Mouse (Mus musculus) midbrain, embryonic 16.5 days (tissue): ENCODE measurements around the gene Cul9. TPM values are rescaled to one million over a fixed set of nuclear protein-coding genes. Genes with fewer than 3 reads are reported as not detected.

ENCODE experiments used
- ATAC-seq: fragments of 200-750 bp; cut with Nextera tagmentation; 2 replicates; pipeline ENCODE4 v1.8.0; 2017; ENCODE audit warnings: moderate TSS enrichment
- H3K27ac ChIP-seq: fragments of 300-500 bp; sonication (generic); 2 replicates; pipeline ENCODE4 v1.5.1; 2014; ENCODE audit warnings: mild to moderate bottlenecking, low read length, mixed read lengths
- H3K27me3 ChIP-seq: fragments of 300-500 bp; sonication (generic); 2 replicates; pipeline ENCODE4 v1.6.1; 2014; ENCODE audit warnings: low read depth, low read length, mixed read lengths; ENCODE audit not compliant: control insufficient read depth, insufficient read depth
- H3K36me3 ChIP-seq: fragments of 300-500 bp; sonication (generic); 2 replicates; pipeline ENCODE4 v1.6.1; 2014; ENCODE audit warnings: mild to moderate bottlenecking, low read length, moderate library complexity, mixed read lengths; ENCODE audit not compliant: control insufficient read depth, insufficient read depth
- H3K4me1 ChIP-seq: fragments of 300-500 bp; sonication (generic); 2 replicates; pipeline ENCODE4 v1.6.1; 2014; ENCODE audit warnings: mild to moderate bottlenecking, low read length, mixed read lengths; ENCODE audit not compliant: control insufficient read depth, insufficient read depth
- H3K4me2 ChIP-seq: fragments of 300-500 bp; sonication (generic); 2 replicates; pipeline ENCODE4 v1.6.1; 2014; ENCODE audit warnings: mild to moderate bottlenecking, low read length, mixed read lengths
- H3K4me3 ChIP-seq: fragments of 300-500 bp; sonication (generic); 2 replicates; pipeline ENCODE4 v1.5.1; 2014; ENCODE audit warnings: low read depth, mild to moderate bottlenecking, low read length, moderate library complexity, mixed read lengths
- H3K9ac ChIP-seq: fragments of 300-500 bp; sonication (generic); 2 replicates; pipeline ENCODE4 v1.6.1; 2014; ENCODE audit warnings: low read depth, low read length, mixed read lengths
- H3K9me3 ChIP-seq: fragments of 300-500 bp; sonication (generic); replicated peaks from 2 replicates; pipeline ENCODE4 v1.6.1; 2014; ENCODE audit warnings: mild to moderate bottlenecking, low read length, mixed read lengths; ENCODE audit not compliant: control insufficient read depth, poor library complexity, severe bottlenecking
- WGBS: fragments of 180-500 bp; shearing (Covaris S2); extraction: QIAGEN DNeasy Blood & Tissue Kit; methylation state at CpG from one replicate; pipeline ENCODE4 v1.1.7; 2014; 5-methylcytosine and 5-hydroxymethylcytosine counted together
- polyA plus RNA-seq: library from polyadenylated mRNA; unstranded; fragments of >200 nt; fragmentation: Nextera tagmentation; extraction: Ambion mirVana; gene quantifications from 2 replicates; pipeline ENCODE4 v1.2.1, GENCODE M21; 2015

The Cul9 gene
- polyA plus RNA-seq, 1 experiment from 2014 or later: 28.0 TPM

DNA sequence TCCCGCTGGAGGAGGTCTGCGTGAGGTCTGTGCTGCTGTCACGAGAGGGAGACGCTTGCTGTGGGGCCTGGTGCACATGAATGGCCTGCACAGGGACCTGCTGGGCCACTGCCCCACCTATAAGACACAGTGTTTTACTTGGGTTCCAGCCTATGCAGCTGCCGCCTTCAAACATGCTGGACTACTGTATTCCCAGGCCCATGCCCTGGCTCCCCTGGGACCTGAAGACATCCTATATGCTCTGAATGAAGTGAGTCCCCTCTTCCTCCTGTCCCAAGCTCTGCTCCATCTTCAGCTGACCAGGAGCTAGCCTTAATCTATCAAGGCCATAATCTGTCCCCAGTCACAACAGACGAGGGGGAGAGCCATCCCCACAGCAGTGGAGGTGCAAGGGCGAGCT lies 4.7 kb upstream of the Cul9 start:
- WGBS: 92% methylated on average over 7 of the region's 7 CpGs
- H3K4me2 ChIP-seq: no peak overlapping the region
- H3K9ac ChIP-seq: no peak overlapping the region
- H3K27me3 ChIP-seq: no peaks in the 10 kb centered on the region
- no peaks in the 10 kb centered on the region for H3K9me3 ChIP-seq
- H3K36me3 ChIP-seq: peaks cover 25% of the 10 kb centered on the region
- H3K4me3 ChIP-seq: no peak overlapping the region
- peaks cover 31% of the 10 kb centered on the region for H3K4me1 ChIP-seq
- no peak for ATAC-seq
- H3K27ac ChIP-seq: no peak overlapping the region

DNA sequence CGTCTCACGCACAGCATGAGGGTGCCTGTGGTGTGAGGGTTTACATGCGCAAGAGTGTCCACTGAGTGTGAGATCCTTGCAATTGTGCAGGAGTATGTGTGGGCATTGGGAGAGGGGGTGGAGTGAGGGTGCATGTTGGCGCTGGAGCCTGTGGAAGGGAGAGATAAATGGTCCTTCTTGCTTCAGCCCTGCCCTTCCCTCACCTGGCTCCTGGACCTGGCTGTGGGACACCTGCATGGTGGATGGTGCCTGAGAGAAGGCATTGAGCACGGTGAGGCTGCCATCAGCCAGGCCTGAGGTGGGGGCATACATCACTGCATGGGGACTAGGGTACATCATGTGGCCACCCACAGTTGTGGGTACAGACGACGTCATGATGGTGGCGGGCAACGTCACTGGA lies 3.5 kb upstream of the Cul9 start:
- Histone ChIP-seq H3K4me2 (no peak overlapping the region), H3K4me1 (peaks cover 40% of the 10 kb centered on the region), H3K27me3 (no peaks in the 10 kb centered on the region), H3K9me3 (no peaks in the 10 kb centered on the region), H3K27ac (no peak overlapping the region), H3K36me3 (peaks cover 25% of the 10 kb centered on the region), H3K9ac (no peak overlapping the region), H3K4me3 (no peak overlapping the region)
- ATAC-seq: no peak
- WGBS: 94% methylated on average over 9 of the region's 9 CpGs

DNA sequence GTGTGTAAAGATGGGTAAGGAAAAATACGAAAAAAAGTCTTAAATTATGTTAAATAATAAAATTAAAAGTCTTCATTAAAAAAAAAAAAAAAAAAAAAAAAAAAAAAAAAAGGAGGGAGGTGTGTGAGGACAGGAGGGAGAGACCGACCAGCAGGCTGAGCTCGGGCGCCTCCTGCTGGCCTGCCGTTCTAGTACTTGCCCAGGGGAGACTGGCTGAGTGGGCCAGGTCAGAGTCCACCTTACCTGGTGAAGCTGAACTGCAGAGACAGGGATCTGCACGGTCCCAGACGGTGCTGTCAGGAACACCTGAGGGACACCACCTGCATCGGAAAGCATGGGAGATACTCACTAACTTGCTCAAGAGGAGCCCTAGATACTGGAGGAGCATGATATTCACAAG lies 3.0 kb upstream of the Cul9 start:
- WGBS: 19% methylated on average over 8 of the region's 8 CpGs
- peaks cover 36% of the 10 kb centered on the region for H3K4me1 ChIP-seq
- no peak overlapping the region for H3K27ac ChIP-seq
- ATAC-seq: no peak
- no peaks in the 10 kb centered on the region for H3K9me3 ChIP-seq
- peaks cover 25% of the 10 kb centered on the region for H3K36me3 ChIP-seq
- H3K4me2 ChIP-seq: no peak overlapping the region
- H3K4me3 ChIP-seq: no peak overlapping the region
- H3K9ac ChIP-seq: no peak overlapping the region
- no peaks in the 10 kb centered on the region for H3K27me3 ChIP-seq

DNA sequence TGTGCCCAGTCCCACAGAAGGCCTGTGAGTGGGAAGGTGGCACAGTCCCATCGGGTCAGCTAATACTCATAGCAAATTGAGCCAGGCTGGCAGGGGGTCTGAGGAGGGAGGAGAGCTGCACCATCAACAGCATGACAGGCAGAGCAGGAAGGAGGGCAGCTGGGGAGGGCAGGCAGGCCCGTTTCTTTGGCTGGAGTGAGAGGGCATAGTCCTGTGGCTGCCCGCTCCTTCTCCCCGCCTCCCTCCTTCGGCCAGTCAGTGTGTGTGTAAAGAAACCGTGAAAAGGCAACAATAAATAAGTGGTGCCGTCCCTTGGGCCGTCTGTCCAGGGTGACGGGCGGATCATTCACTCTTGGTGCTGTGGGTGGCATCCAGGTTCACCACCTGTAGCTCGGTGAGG lies 2.6 kb upstream of the Cul9 start:
- Histone ChIP-seq H3K4me1 (peaks cover 31% of the 10 kb centered on the region), H3K9ac (no peak overlapping the region), H3K27me3 (no peaks in the 10 kb centered on the region), H3K4me2 (no peak overlapping the region), H3K4me3 (no peak overlapping the region), H3K9me3 (no peaks in the 10 kb centered on the region), H3K27ac (no peak overlapping the region), H3K36me3 (peaks cover 25% of the 10 kb centered on the region)
- no peak for ATAC-seq
- WGBS: 52% methylated on average over 10 of the region's 11 CpGs

DNA sequence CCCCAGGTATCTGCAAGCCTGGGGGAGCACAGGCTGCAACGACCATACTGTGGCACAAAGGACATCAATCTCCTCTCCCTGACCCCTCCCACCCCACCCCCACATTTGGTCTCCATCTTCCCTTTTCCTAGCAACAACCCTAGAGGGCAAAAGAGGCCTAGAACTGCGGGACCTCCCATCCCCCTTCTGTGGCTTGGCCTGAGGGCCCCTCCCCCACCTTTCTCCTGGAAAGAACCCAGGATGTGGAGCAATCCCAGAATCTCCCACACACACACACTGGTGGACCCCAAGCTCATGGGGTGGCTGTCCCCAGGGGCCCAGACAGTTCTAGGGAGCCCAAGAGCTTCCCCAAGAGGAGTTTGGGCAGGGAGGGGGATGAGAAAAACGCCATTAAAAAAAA lies 1.7 kb upstream of the Cul9 start:
- no peak overlapping the region for H3K9ac ChIP-seq
- no peak for ATAC-seq
- H3K27me3 ChIP-seq: no peaks in the 10 kb centered on the region
- WGBS: 19% methylated on average over 3 of the region's 3 CpGs
- no peak overlapping the region for H3K4me2 ChIP-seq
- H3K4me1 ChIP-seq: peaks cover 23% of the 10 kb centered on the region
- peaks cover 29% of the 10 kb centered on the region for H3K36me3 ChIP-seq
- H3K27ac ChIP-seq: no peak overlapping the region
- no peak overlapping the region for H3K4me3 ChIP-seq
- H3K9me3 ChIP-seq: no peaks in the 10 kb centered on the region

DNA sequence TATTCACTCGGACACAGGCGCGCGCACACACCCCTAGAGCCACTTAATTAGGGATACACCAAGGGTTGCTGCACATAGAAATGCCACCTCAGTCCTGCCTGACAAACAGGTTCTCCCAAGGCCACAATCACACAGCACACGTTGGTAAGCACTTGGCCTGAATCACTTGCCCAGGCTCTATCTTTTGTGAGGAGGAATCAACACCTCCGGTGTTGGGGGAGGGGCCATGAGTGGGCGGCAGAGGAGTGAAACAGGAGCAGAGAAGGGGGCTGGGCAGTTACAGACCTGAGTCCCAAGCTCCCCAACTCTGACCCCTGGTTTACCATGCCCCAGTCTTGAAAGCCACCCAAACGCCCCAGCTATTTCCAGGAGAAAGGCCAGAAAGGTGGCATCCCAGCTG lies 807 bp upstream of the Cul9 start:
- Histone ChIP-seq H3K36me3 (peaks cover 29% of the 10 kb centered on the region), H3K4me1 (peaks cover 14% of the 10 kb centered on the region), H3K9ac (no peak overlapping the region), H3K27ac (no peak overlapping the region), H3K27me3 (no peaks in the 10 kb centered on the region), H3K9me3 (no peaks in the 10 kb centered on the region), H3K4me2 (peak overlapping the region; percentile 75), H3K4me3 (no peak overlapping the region)
- WGBS: 8% methylated on average over 8 of the region's 8 CpGs
- no peak for ATAC-seq

DNA sequence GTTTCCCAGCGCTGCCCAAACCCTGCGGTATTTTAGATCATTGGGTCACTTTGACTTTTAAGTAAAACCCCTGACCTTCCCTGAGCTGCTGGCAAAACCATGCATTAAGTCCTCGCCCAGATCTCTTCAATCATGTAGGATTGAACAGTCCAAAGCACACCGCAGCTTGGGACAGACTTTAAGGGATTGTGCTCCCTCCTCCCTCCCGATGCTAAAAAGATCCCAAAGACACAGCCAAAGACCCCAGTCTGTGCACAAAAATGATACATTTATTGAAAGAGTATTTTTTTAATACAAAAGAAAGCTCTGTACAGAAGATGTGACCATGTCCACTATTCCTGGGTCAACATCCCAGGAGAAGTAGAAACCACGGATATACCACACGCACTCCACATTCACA lies 403 bp upstream of the Cul9 start:
- Histone ChIP-seq H3K9me3 (no peaks in the 10 kb centered on the region), H3K27me3 (no peaks in the 10 kb centered on the region), H3K4me3 (peak overlapping the region; percentile 89), H3K36me3 (peaks cover 31% of the 10 kb centered on the region), H3K9ac (peak overlapping the region; percentile 95), H3K27ac (peak overlapping the region; percentile 52; the same call in 1 of the 2 replicates), H3K4me2 (peak overlapping the region; percentile 75), H3K4me1 (peaks cover 12% of the 10 kb centered on the region)
- ATAC-seq: peak; percentile 16
- 11% methylated on average over 7 of the region's 7 CpGs for WGBS

DNA sequence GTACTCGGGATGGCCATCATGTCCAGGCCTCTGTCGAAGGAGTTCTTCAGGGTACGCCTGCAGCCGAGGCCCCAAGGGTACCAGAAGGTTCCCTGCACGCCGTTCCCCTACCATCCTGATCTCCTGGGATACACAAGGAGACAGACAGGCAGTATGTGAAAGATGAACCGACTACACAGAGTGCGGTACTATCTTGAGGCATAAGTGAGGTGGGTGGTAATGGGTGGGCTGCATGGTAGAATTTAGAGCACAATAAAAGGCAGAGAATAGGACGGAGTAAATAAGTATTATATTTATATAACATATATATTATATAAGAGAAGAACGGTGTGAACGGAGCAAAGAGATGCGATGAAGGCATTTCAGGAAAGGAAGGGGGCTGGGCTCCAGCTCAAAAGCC lies 2.5 kb downstream of the Cul9 start:
- 92% methylated on average over 12 of the region's 12 CpGs for WGBS
- H3K36me3 ChIP-seq: peaks cover 28% of the 10 kb centered on the region
- no peaks in the 10 kb centered on the region for H3K27me3 ChIP-seq
- no peak overlapping the region for H3K27ac ChIP-seq
- no peak overlapping the region for H3K9ac ChIP-seq
- H3K4me3 ChIP-seq: no peak overlapping the region
- no peak overlapping the region for H3K4me2 ChIP-seq
- peaks cover 12% of the 10 kb centered on the region for H3K4me1 ChIP-seq
- no peaks in the 10 kb centered on the region for H3K9me3 ChIP-seq
- no peak for ATAC-seq

DNA sequence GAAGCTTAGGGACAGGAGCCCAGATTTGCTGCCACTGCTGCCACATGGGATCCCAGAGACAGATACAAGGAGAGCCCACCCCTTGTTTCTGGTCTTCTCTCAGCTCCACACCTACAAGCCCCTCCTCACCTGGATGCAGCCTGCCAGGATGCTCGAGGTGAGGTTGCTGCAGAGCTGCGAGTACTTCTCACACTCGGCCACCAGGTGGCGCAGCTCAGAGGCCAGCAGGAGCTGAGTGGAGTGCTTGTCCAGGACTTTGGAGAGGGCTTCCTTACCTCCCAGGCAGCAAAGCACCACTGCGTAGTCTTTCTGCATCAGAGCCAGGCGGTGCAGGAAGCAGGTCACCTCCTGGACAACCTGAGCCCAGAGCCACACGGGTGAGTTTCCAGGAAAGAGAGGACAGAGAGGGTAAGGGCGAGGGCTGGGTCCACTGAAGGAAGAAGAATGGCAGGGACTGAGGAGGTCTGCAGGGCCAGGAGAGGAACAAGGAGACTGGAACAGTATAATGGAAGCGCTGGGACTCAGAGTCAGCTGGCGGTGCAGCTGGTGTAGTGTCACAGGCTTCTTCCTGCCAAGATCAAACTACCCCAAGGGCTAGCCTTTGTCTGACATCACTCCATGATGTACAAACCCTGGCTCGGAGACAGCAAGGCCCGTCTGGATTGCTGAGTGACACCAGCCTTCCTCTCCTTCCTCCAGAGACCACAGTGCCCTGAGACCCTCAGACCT lies 20.4 kb downstream of the Cul9 start:
- H3K27me3 ChIP-seq: 0 out of 2 replicates have a peak, but pooled peaks cover 4% of the 10 kb centered on the region
- H3K4me2 ChIP-seq: no peak overlapping the region
- peaks cover 26% of the 10 kb centered on the region for H3K36me3 ChIP-seq
- 40% methylated on average over 12 of the region's 12 CpGs for WGBS
- H3K4me1 ChIP-seq: no peaks in the 10 kb centered on the region
- peak; percentile 53 for ATAC-seq
- no peak overlapping the region for H3K4me3 ChIP-seq
- H3K27ac ChIP-seq: no peak overlapping the region
- no peaks in the 10 kb centered on the region for H3K9me3 ChIP-seq
- no peak overlapping the region for H3K9ac ChIP-seq
